Mouse (Mus musculus) liver, embryonic 15.5 days (tissue): ENCODE data around the gene Arglu1. TPM values are rescaled to one million over a fixed set of nuclear protein-coding genes. Genes with fewer than 3 reads are reported as not detected.

Source experiments
- ATAC-seq: fragments of 200-750 bp; cut with Nextera tagmentation; 2 replicates; pipeline ENCODE4 v1.8.0; 2017; ENCODE audit warnings: moderate number of reproducible peaks, mild to moderate bottlenecking, moderate library complexity; ENCODE audit not compliant: insufficient read depth
- H3K27ac ChIP-seq: fragments of 300-500 bp; sonication (generic); replicated peaks from 2 replicates; pipeline ENCODE4 v1.5.1; 2015; ENCODE audit warnings: mild to moderate bottlenecking, inconsistent platforms
- H3K27me3 ChIP-seq: fragments of 300-500 bp; sonication (generic); 2 replicates; pipeline ENCODE4 v1.6.1; 2015; ENCODE audit warnings: mild to moderate bottlenecking, inconsistent platforms
- H3K36me3 ChIP-seq: fragments of 300-500 bp; sonication (generic); replicated peaks from 2 replicates; pipeline ENCODE4 v1.6.1; 2015; ENCODE audit warnings: moderate library complexity, mild to moderate bottlenecking, inconsistent platforms
- H3K4me1 ChIP-seq: fragments of 300-500 bp; sonication (generic); replicated peaks from 2 replicates; pipeline ENCODE4 v1.6.1; 2015; ENCODE audit warnings: inconsistent platforms
- H3K4me2 ChIP-seq: fragments of 300-500 bp; sonication (generic); 2 replicates; pipeline ENCODE4 v1.6.1; 2015; ENCODE audit warnings: moderate library complexity, mild to moderate bottlenecking, inconsistent platforms
- H3K4me3 ChIP-seq: fragments of 300-500 bp; sonication (generic); replicated peaks from 2 replicates; pipeline ENCODE4 v1.5.1; 2015; ENCODE audit warnings: mild to moderate bottlenecking, inconsistent platforms
- H3K9ac ChIP-seq: fragments of 300-500 bp; sonication (generic); 2 replicates; pipeline ENCODE4 v1.6.1; 2015; ENCODE audit warnings: moderate library complexity, mild to moderate bottlenecking, inconsistent platforms
- H3K9me3 ChIP-seq: fragments of 300-500 bp; sonication (generic); replicated peaks from 2 replicates; pipeline ENCODE4 v1.6.1; 2016; ENCODE audit warnings: inconsistent platforms
- WGBS: fragments of 180-500 bp; shearing (Covaris S2); methylation state at CpG from one replicate; pipeline ENCODE4 v1.1.7; 2015; ENCODE audit warnings: mixed read lengths; ENCODE audit not compliant: insufficient replicate concordance; 5-methylcytosine and 5-hydroxymethylcytosine counted together
- microRNA-seq: library from miRNA; unstranded; fragments of <30 nt; microRNA quantifications from one replicate; pipeline ENCODE4, GENCODE M21; 2016
- polyA plus RNA-seq: library from polyadenylated mRNA; unstranded; fragments of >200 nt; fragmentation: Nextera tagmentation; extraction: Ambion mirVana; gene quantifications from 2 replicates; pipeline ENCODE4 v1.2.1, GENCODE M21; 2015

Gene Arglu1
- polyA plus RNA-seq, 1 experiment from 2014 or later: 34.6 TPM

- Histone ChIP-seq H3K36me3 (no peaks in the 10 kb centered on the region), H3K4me1 (no peaks in the 10 kb centered on the region), H3K27me3 (no peaks in the 10 kb centered on the region), H3K4me2 (no peak overlapping the region), H3K4me3 (no peak overlapping the region), H3K9ac (no peak overlapping the region), H3K9me3 (no peaks in the 10 kb centered on the region), H3K27ac (no peak overlapping the region)
- WGBS: 79% methylated on average over 21 of the region's 21 CpGs
- no peak for ATAC-seq
Measured at GRCm38 (mm10) chr8:8620536-8620935, 69.8 kb downstream of the Arglu1 start.

- 71% methylated on average over 19 of the region's 19 CpGs for WGBS
- Histone ChIP-seq H3K4me2 (no peak overlapping the region), H3K9ac (no peak overlapping the region), H3K36me3 (no peaks in the 10 kb centered on the region), H3K4me3 (no peak overlapping the region), H3K27me3 (no peaks in the 10 kb centered on the region), H3K9me3 (no peaks in the 10 kb centered on the region), H3K4me1 (no peaks in the 10 kb centered on the region), H3K27ac (no peak overlapping the region)
- no peak for ATAC-seq
Measured at GRCm38 (mm10) chr8:8619221-8620194, 70.8 kb downstream of the Arglu1 start.

Small RNA genes within 50 kb of the gene (microRNA-seq; reads per million reads assigned to microRNA genes)
- gene Mir7654: 7.4 reads per million, percentile 23 among the genes with 10 or more reads in this experiment

Other genes starting within 250 kb of the Arglu1 start
- gene Efnb2, start 29.3 kb downstream of the Arglu1 start, polyA plus RNA-seq: 0.68 and 0.85 TPM in 2 replicates